Mouse (Mus musculus) thymus, adult 2 months (tissue): ENCODE results near the gene Mdh1b.

Experiments
- CTCF ChIP-seq: fragments of 200-500 bp; IDR thresholded peaks from 2 replicates; pipeline ENCODE4 v1.5.1; 2012; ENCODE audit warnings: mild to moderate bottlenecking, control low read depth, low read length, moderate library complexity, borderline replicate concordance; ENCODE audit not compliant: control insufficient read depth, poor library complexity, insufficient read depth; ENCODE audit errors: extremely low read depth
- POLR2A ChIP-seq: fragments of 200-500 bp; IDR thresholded peaks from 2 replicates; pipeline ENCODE4 v1.6.1; 2012; ENCODE audit warnings: mild to moderate bottlenecking, low read length, control low read depth, moderate library complexity; ENCODE audit not compliant: control insufficient read depth, poor library complexity, insufficient read depth; ENCODE audit errors: extremely low read depth

DNA sequence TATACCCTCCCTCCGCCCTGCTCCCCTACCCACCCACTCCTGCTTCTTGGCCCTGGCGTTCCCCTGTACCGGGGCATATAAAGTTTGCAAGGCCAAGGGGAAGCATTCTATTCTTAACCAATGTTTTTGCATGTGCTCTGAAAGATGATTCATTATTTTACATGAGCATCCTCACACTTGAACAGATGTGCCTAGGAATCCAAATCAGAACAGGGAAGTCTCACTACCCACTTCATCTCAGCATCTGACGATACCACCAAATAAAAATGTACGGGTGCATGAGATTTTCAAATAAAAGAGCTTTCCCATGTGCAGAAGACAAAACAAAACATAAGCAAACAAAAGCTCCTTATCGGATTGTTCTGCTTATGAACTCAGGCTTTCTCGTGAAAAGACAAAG lies 10.0 kb downstream of the Mdh1b start:
- no peak for TF ChIP-seq POLR2A
- TF ChIP-seq CTCF, result no peak
